Mouse (Mus musculus): ENCODE measurements around the gene Ttyh2. TPM values are rescaled to one million over a fixed set of nuclear protein-coding genes. Genes with fewer than 3 reads are reported as not detected.
A peak's percentile ranks its signal among the peaks of the same experiment; 100 is the strongest.

Ttyh2 gene
- polyA plus RNA-seq, 1 experiment from 2014 or later: 41.1 TPM

DNA sequence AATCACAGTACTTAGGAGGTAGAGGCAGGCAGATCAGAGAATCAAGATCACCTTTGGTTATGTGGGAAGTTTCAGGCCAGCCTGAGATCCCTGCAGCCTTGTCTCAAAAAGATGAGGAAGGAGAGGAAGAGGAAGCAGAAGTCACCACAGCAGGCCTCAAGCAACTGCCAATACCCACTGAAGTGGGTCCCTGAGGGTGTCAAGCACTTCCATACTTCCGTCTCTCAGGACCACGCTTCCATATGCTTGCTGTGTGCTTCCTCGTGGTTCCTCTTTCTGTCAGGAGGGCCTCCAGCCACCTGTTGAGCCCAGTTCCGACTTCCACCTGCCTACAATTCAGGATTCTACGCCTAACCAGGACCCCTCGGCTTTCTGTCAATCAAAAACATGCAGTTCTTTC lies 21.6 kb upstream of the Ttyh2 start:
- 75% methylated on average over 6 of the region's 6 CpGs for WGBS
- DNase-seq (ENCODE audit: low spot score): no peak
- Histone ChIP-seq H3K4me3 (ENCODE audit: low read depth, low read length) (no peak overlapping the region), H3K9ac (ENCODE audit: low read depth, low read length) (no peak overlapping the region), H3K4me2 (ENCODE audit: low read depth, low read length) (no peak overlapping the region), H3K9me3 (ENCODE audit: control insufficient read depth, low read length) (no peaks in the 10 kb centered on the region), H3K4me1 (ENCODE audit: control insufficient read depth, insufficient read depth, low read length) (no peaks in the 10 kb centered on the region), H3K36me3 (ENCODE audit: control insufficient read depth, insufficient read depth, low read length) (no peaks in the 10 kb centered on the region), H3K27me3 (replicated peaks; ENCODE audit: control insufficient read depth, insufficient read depth, low read length) (no peaks in the 10 kb centered on the region), H3K27ac (replicated peaks; ENCODE audit: low read depth, low read length) (no peak overlapping the region)
- no peak for ATAC-seq (ENCODE audit: low read depth)

DNA sequence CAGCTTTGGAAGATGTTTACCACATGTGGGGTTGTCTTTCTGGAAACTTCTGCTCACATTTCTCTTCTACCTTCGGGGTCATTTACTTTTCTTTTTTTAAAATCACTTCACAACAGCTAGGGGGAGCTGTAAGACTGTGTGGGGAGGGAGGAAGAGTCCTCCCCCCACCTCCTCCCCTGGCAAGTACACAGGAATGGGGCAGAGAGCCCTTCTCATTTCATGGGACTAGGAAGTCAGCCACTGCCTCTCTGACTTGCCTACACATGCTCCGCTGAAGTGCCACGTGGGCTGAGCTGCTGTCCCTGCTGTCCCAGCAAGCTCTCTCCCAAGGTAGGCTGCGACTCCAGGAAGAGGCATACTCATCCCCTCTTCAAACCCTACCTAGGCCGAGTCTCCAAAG lies 20.7 kb upstream of the Ttyh2 start:
- no peak overlapping the region for H3K4me3 ChIP-seq (ENCODE audit: low read depth, low read length)
- H3K36me3 ChIP-seq (ENCODE audit: control insufficient read depth, insufficient read depth, low read length): no peaks in the 10 kb centered on the region
- no peaks in the 10 kb centered on the region for H3K9me3 ChIP-seq (ENCODE audit: control insufficient read depth, low read length)
- no peak overlapping the region for H3K27ac ChIP-seq (replicated peaks; ENCODE audit: low read depth, low read length)
- H3K27me3 ChIP-seq (replicated peaks; ENCODE audit: control insufficient read depth, insufficient read depth, low read length): no peaks in the 10 kb centered on the region
- 49% methylated on average over 5 of the region's 5 CpGs for WGBS
- H3K4me1 ChIP-seq (ENCODE audit: control insufficient read depth, insufficient read depth, low read length): no peaks in the 10 kb centered on the region
- no peak overlapping the region for H3K4me2 ChIP-seq (ENCODE audit: low read depth, low read length)
- ATAC-seq (ENCODE audit: low read depth) (no peak), DNase-seq (ENCODE audit: low spot score) (no peak)
- no peak overlapping the region for H3K9ac ChIP-seq (ENCODE audit: low read depth, low read length)

DNA sequence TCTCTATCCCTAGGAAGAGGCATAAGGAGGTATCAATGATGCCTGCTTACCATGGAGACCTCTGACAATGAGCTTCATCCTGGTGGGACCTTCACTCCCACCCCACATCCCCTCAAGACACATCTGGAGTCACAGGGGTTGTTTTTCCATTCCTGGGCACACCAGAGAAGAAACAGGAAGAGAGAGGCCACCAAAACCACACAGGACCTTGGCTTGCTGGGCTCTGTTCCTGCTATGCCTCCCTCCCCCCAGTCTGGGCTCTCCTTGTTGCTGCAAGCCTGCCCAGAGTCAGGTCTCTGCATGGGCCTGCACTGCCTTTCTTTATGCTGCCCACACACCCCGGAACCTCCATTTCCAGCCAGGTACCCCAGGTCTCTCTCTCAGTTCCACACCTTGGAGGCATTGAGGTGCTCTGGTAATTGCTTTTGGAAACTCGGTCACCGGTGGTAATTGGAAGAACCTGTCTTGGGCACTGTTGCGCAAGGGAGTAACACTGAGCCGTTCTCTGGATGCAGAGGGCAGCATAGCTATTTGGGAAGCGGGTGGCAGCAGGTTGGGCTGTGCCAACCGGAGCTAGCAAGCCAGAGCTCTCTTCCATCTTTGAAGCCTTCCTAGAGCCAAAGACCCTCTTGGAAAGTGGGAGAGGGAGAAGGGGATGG lies 19.8 kb upstream of the Ttyh2 start:
- H3K36me3 ChIP-seq (ENCODE audit: control insufficient read depth, insufficient read depth, low read length): no peaks in the 10 kb centered on the region
- no peak overlapping the region for H3K27ac ChIP-seq (replicated peaks; ENCODE audit: low read depth, low read length)
- DNase-seq (ENCODE audit: low spot score) (no peak), ATAC-seq (ENCODE audit: low read depth) (no peak)
- no peak overlapping the region for H3K4me2 ChIP-seq (ENCODE audit: low read depth, low read length)
- H3K27me3 ChIP-seq (replicated peaks; ENCODE audit: control insufficient read depth, insufficient read depth, low read length): no peaks in the 10 kb centered on the region
- no peak overlapping the region for H3K4me3 ChIP-seq (ENCODE audit: low read depth, low read length)
- no peak overlapping the region for H3K9ac ChIP-seq (ENCODE audit: low read depth, low read length)
- H3K9me3 ChIP-seq (ENCODE audit: control insufficient read depth, low read length): no peaks in the 10 kb centered on the region
- 75% methylated on average over 7 of the region's 7 CpGs for WGBS
- H3K4me1 ChIP-seq (ENCODE audit: control insufficient read depth, insufficient read depth, low read length): no peaks in the 10 kb centered on the region

GRCm38 (mm10) chr11:114656994-114657644 lies 18.1 kb upstream of the Ttyh2 start:
- no peak overlapping the region for H3K4me3 ChIP-seq (ENCODE audit: low read depth, low read length)
- no peak overlapping the region for H3K9ac ChIP-seq (ENCODE audit: low read depth, low read length)
- H3K27me3 ChIP-seq (replicated peaks; ENCODE audit: control insufficient read depth, insufficient read depth, low read length): no peaks in the 10 kb centered on the region
- ATAC-seq (ENCODE audit: low read depth) (no peak), DNase-seq (ENCODE audit: low spot score) (no peak)
- no peaks in the 10 kb centered on the region for H3K9me3 ChIP-seq (ENCODE audit: control insufficient read depth, low read length)
- no peaks in the 10 kb centered on the region for H3K36me3 ChIP-seq (ENCODE audit: control insufficient read depth, insufficient read depth, low read length)
- H3K27ac ChIP-seq (replicated peaks; ENCODE audit: low read depth, low read length): no peak overlapping the region
- WGBS: 29% methylated on average over 17 of the region's 27 CpGs
- no peak overlapping the region for H3K4me2 ChIP-seq (ENCODE audit: low read depth, low read length)
- no peaks in the 10 kb centered on the region for H3K4me1 ChIP-seq (ENCODE audit: control insufficient read depth, insufficient read depth, low read length)

DNA sequence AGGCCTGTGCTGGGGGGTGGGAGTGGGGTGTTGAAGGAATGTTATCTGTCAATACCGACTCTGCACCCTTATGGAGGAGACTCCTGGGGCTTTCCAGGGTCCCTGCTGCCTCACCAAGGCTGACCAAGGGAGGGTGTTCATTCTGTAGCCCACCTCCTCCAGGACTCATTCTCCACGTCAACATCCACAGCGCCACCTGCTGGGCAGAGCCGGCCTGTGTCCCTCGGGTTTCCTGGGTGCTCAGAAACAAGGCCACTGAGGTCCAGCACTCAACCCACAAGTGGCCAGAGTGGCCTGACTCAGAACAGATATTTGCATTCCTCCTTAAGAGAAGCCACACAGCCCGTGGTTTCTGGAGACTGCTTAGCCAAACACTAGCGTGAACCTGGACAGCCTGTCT lies 17.5 kb upstream of the Ttyh2 start:
- no peak overlapping the region for H3K4me2 ChIP-seq (ENCODE audit: low read depth, low read length)
- WGBS: 14% methylated on average over 7 of the region's 7 CpGs
- H3K27ac ChIP-seq (replicated peaks; ENCODE audit: low read depth, low read length): no peak overlapping the region
- H3K4me1 ChIP-seq (ENCODE audit: control insufficient read depth, insufficient read depth, low read length): no peaks in the 10 kb centered on the region
- no peaks in the 10 kb centered on the region for H3K9me3 ChIP-seq (ENCODE audit: control insufficient read depth, low read length)
- H3K36me3 ChIP-seq (ENCODE audit: control insufficient read depth, insufficient read depth, low read length): no peaks in the 10 kb centered on the region
- no peak for ATAC-seq (ENCODE audit: low read depth)
- no peaks in the 10 kb centered on the region for H3K27me3 ChIP-seq (replicated peaks; ENCODE audit: control insufficient read depth, insufficient read depth, low read length)
- no peak overlapping the region for H3K9ac ChIP-seq (ENCODE audit: low read depth, low read length)
- DNase-seq (ENCODE audit: low spot score): no peak
- H3K4me3 ChIP-seq (ENCODE audit: low read depth, low read length): no peak overlapping the region

GRCm38 (mm10) chr11:114662161-114662560 lies 13.1 kb upstream of the Ttyh2 start:
- Histone ChIP-seq H3K36me3 (ENCODE audit: control insufficient read depth, insufficient read depth, low read length) (no peaks in the 10 kb centered on the region), H3K27ac (replicated peaks; ENCODE audit: low read depth, low read length) (no peak overlapping the region), H3K4me1 (ENCODE audit: control insufficient read depth, insufficient read depth, low read length) (no peaks in the 10 kb centered on the region), H3K27me3 (replicated peaks; ENCODE audit: control insufficient read depth, insufficient read depth, low read length) (no peaks in the 10 kb centered on the region; the same call in 1 of the 2 replicates), H3K9me3 (ENCODE audit: control insufficient read depth, low read length) (no peaks in the 10 kb centered on the region), H3K4me3 (ENCODE audit: low read depth, low read length) (no peak overlapping the region), H3K4me2 (ENCODE audit: low read depth, low read length) (no peak overlapping the region), H3K9ac (ENCODE audit: low read depth, low read length) (no peak overlapping the region)
- WGBS: 87% methylated on average over 13 of the region's 14 CpGs
- ATAC-seq (ENCODE audit: low read depth) (no peak), DNase-seq (ENCODE audit: low spot score) (no peak)

DNA sequence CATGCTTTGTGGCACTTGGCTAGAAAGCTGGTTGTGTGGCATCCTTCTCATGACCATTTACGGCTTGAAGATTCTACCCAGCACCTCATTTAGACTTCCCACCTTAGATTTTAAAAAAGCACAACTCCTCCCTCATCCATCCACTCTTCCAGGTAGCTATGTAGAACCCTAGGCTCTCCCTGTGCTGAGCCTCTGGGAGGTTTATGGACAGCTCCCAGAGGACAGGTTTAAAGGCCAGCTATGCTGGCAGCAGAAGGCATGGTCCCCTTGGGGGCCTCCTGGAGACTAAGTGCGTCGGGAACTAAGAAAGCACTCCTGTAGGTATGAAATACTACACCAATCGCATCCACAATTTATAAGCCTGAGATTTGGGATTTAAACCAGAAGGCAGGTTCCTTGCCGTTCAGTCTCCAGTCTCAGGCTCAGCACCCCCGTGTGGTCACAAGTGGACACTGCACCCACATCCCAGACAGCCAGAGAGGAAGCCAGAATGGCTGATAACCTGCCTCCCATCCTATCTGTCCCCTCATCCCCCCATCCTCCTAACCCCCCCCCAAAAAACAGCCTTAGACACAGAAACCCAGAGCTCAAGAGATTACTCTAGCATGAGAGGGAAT lies 12.4 kb upstream of the Ttyh2 start:
- Histone ChIP-seq H3K27me3 (replicated peaks; ENCODE audit: control insufficient read depth, insufficient read depth, low read length) (no peaks in the 10 kb centered on the region; the same call in 1 of the 2 replicates), H3K4me1 (ENCODE audit: control insufficient read depth, insufficient read depth, low read length) (no peaks in the 10 kb centered on the region), H3K9me3 (ENCODE audit: control insufficient read depth, low read length) (no peaks in the 10 kb centered on the region), H3K4me3 (ENCODE audit: low read depth, low read length) (no peak overlapping the region), H3K9ac (ENCODE audit: low read depth, low read length) (no peak overlapping the region), H3K27ac (replicated peaks; ENCODE audit: low read depth, low read length) (no peak overlapping the region), H3K4me2 (ENCODE audit: low read depth, low read length) (no peak overlapping the region), H3K36me3 (ENCODE audit: control insufficient read depth, insufficient read depth, low read length) (no peaks in the 10 kb centered on the region)
- 24% methylated on average over 6 of the region's 6 CpGs for WGBS
- DNase-seq (ENCODE audit: low spot score) (peak; percentile 41), ATAC-seq (ENCODE audit: low read depth) (no peak)

GRCm38 (mm10) chr11:114664164-114664563 lies 11.1 kb upstream of the Ttyh2 start:
- ATAC-seq (ENCODE audit: low read depth): no peak

More at GRCm38 (mm10) chr11:114664164-114664563, 11.1 kb upstream of the Ttyh2 start:
- H3K9ac ChIP-seq (ENCODE audit: low read depth, low read length): no peak overlapping the region
- no peaks in the 10 kb centered on the region for H3K36me3 ChIP-seq (ENCODE audit: control insufficient read depth, insufficient read depth, low read length)
- H3K27me3 ChIP-seq (replicated peaks; ENCODE audit: control insufficient read depth, insufficient read depth, low read length): no peaks in the 10 kb centered on the region; the same call in 1 of the 2 replicates
- H3K27ac ChIP-seq (replicated peaks; ENCODE audit: low read depth, low read length): no peak overlapping the region
- H3K4me3 ChIP-seq (ENCODE audit: low read depth, low read length): no peak overlapping the region
- no peak for DNase-seq (ENCODE audit: low spot score)
- WGBS: 74% methylated on average over 7 of the region's 7 CpGs
- H3K4me2 ChIP-seq (ENCODE audit: low read depth, low read length): no peak overlapping the region
- 0 out of 2 replicates have a peak, but pooled peaks cover under 1% of the 10 kb centered on the region for H3K4me1 ChIP-seq (ENCODE audit: control insufficient read depth, insufficient read depth, low read length)
- H3K9me3 ChIP-seq (ENCODE audit: control insufficient read depth, low read length): no peaks in the 10 kb centered on the region

Data from embryonic facial prominence, embryonic 14.5 days (tissue).